ENCODE assay signal across 8 mouse cellular contexts in genomic region chr10:61695703-61696559, GRCm38 (mm10). TPM values are rescaled to one million over a fixed set of nuclear protein-coding genes. Genes with fewer than 3 reads are reported as not detected.
A peak's percentile ranks its signal among the peaks of the same experiment; 100 is the strongest.
DNase-seq lines count a peak whose midpoint lies in the region; ATAC-seq and TF ChIP-seq lines count a peak whose summit lies in the region.

No protein-coding gene starts in this region.

- peak overlapping the region; percentile 98 for H3K4me3 ChIP-seq in hindbrain, embryonic 14.5 days (replicated peaks; ENCODE audit: low read length)
- peak overlapping the region; percentile 85 for H3K4me3 ChIP-seq in liver, embryonic 16.5 days (ENCODE audit: low read depth, low read length)
- peak overlapping the region; percentile 85 for H3K4me3 ChIP-seq in spleen, adult 2 months (ENCODE audit: extremely low read depth, insufficient read depth, insufficient read length)

- no peak for TF ChIP-seq POLR2A in spleen, adult 2 months (IDR thresholded peaks at IDR 0.05; ENCODE audit: low read depth, low read length)

- H3K36me3 ChIP-seq in hindbrain, embryonic 14.5 days (replicated peaks; ENCODE audit: control insufficient read depth, insufficient read depth) = peaks cover 33% of the 10 kb centered on the region
- H3K36me3 ChIP-seq in liver, embryonic 16.5 days (ENCODE audit: control insufficient read depth, insufficient read depth) = peaks cover 13% of the 10 kb centered on the region
- H3K36me3 ChIP-seq in spleen, adult 2 months (ENCODE audit: control insufficient read depth, insufficient read depth, low read length) = peaks cover 11% of the 10 kb centered on the region

- peak; percentile 30 for DNase-seq in gastrocnemius, postnatal 14 days
- no peak for DNase-seq in gastrocnemius, postnatal 36 days
- peak; percentile 64 for DNase-seq in CD4-positive helper T cell, adult 2 months (ENCODE audit: low read depth, low spot score)
- no peak for DNase-seq in hindbrain, embryonic 14.5 days (ENCODE audit: low spot score)
- peak in 1 of 2 experiments; percentile 10 for DNase-seq in spleen, adult 2 months (ENCODE audit: low read depth in 1 of 2, low spot score in 2 of 2)
- no peak for DNase-seq in cerebellum, adult 11 months

- 0 out of 2 replicates have a peak, but pooled peaks have one; percentile 4 for ATAC-seq in common myeloid progenitor, adult 5-6 weeks (replicated peaks; ENCODE audit: low read depth, poor library complexity, severe bottlenecking)
- peak; percentile 64; the same call in 1 of the 2 replicates for ATAC-seq in hindbrain, embryonic 14.5 days (ENCODE audit: low FRiP score)
- peak; percentile 37 for ATAC-seq in liver, embryonic 16.5 days (ENCODE audit: low read depth)

- peak overlapping the region; percentile 79 for H3K9ac ChIP-seq in hindbrain, embryonic 14.5 days
- peak overlapping the region; percentile 75 for H3K9ac ChIP-seq in liver, embryonic 16.5 days (ENCODE audit: low read depth, low read length)

- peak overlapping the region; percentile 59; the same call in 1 of the 2 replicates for H3K27ac ChIP-seq in hindbrain, embryonic 14.5 days
- H3K27ac ChIP-seq in liver, embryonic 16.5 days (ENCODE audit: low read length) = peak overlapping the region; percentile 56; the same call in 1 of the 2 replicates
- H3K27ac ChIP-seq in spleen, adult 2 months (ENCODE audit: insufficient read depth, low read length) = peak overlapping the region; percentile 19

- peak overlapping the region; percentile 100 for H3K4me2 ChIP-seq in hindbrain, embryonic 14.5 days (replicated peaks)
- H3K4me2 ChIP-seq in liver, embryonic 16.5 days (ENCODE audit: low read depth, low read length) = peak overlapping the region; percentile 98

- no peaks in the 10 kb centered on the region for H3K27me3 ChIP-seq in hindbrain, embryonic 14.5 days (ENCODE audit: control insufficient read depth, insufficient read depth, low read length)
- H3K27me3 ChIP-seq in liver, embryonic 16.5 days (ENCODE audit: control insufficient read depth, insufficient read depth, low read depth, low read length) = no peaks in the 10 kb centered on the region
- no peaks in the 10 kb centered on the region for H3K27me3 ChIP-seq in spleen, adult 2 months (ENCODE audit: control insufficient read depth, insufficient read depth, low read length)

- H3K4me1 ChIP-seq in hindbrain, embryonic 14.5 days (replicated peaks; ENCODE audit: control insufficient read depth, insufficient read depth, low read length) = peaks cover 17% of the 10 kb centered on the region
- peaks cover 17% of the 10 kb centered on the region for H3K4me1 ChIP-seq in liver, embryonic 16.5 days (ENCODE audit: control insufficient read depth, low read depth, low read length)
- H3K4me1 ChIP-seq in spleen, adult 2 months (ENCODE audit: control insufficient read depth, insufficient read depth, insufficient read length) = peaks cover 14% of the 10 kb centered on the region

- WGBS in hindbrain, embryonic 14.5 days = under 1% methylated on average over 97 of the region's 111 CpGs
- WGBS in liver, embryonic 16.5 days (ENCODE audit: insufficient replicate concordance) = under 1% methylated on average over 95 of the region's 111 CpGs
- WGBS in spleen, adult 2 months = 1% methylated on average over 105 of the region's 111 CpGs

- TF ChIP-seq CTCF in spleen, adult 2 months (IDR thresholded peaks at IDR 0.05; ENCODE audit: extremely low read depth, insufficient read depth, insufficient read length, insufficient replicate concordance) = no peak

- no peaks in the 10 kb centered on the region for H3K9me3 ChIP-seq in hindbrain, embryonic 14.5 days (ENCODE audit: control insufficient read depth, low read length)
- no peaks in the 10 kb centered on the region for H3K9me3 ChIP-seq in liver, embryonic 16.5 days (replicated peaks; ENCODE audit: control insufficient read depth, low read length)

- intact Hi-C loops in gastrocnemius, postnatal 14 days (cut with DNase I; ENCODE audit: low total_unique reads) = no loop called here
- intact Hi-C loops in gastrocnemius, postnatal 36 days (cut with DNase I) = no loop called here

RNA-seq across cellular contexts. Expression of gene Tysnd1, which starts 0.6 kb away (rescaled TPM):
- total RNA-seq in gastrocnemius, postnatal 14 days (2021) = 10 to 100 TPM; 11.8 to 14.3 TPM
- total RNA-seq in gastrocnemius, postnatal 36 days (2021) = 10 to 100 TPM in 1 of 2 experiments, 1 to 10 TPM in 1; 10.0 to 10.7 TPM
- 20.1 and 31.0 TPM in 2 replicates for total RNA-seq in common myeloid progenitor, adult 5-6 weeks (2017)
- polyA plus RNA-seq in hindbrain, embryonic 14.5 days (2014; fragmentation: Nextera tagmentation; extraction: Ambion mirVana) = 32.0 and 32.1 TPM in 2 replicates
- polyA plus RNA-seq in liver, embryonic 16.5 days (2015; fragmentation: Nextera tagmentation; extraction: Ambion mirVana) = 10.7 and 12.8 TPM in 2 replicates
- 43.2 and 67.7 TPM in 2 replicates for polyA plus RNA-seq in spleen, adult 2 months (2012; rRNA removed)

RNA-seq across cellular contexts. Expression of gene Sar1a, which starts 15.8 kb away (rescaled TPM):
- 100 to 1,000 TPM; 100 to 114 TPM for total RNA-seq in gastrocnemius, postnatal 14 days (2021)
- total RNA-seq in gastrocnemius, postnatal 36 days (2021) = 100 to 1,000 TPM; 102 to 112 TPM
- total RNA-seq in common myeloid progenitor, adult 5-6 weeks (2017) = 106 and 111 TPM in 2 replicates
- polyA plus RNA-seq in hindbrain, embryonic 14.5 days (2014; fragmentation: Nextera tagmentation; extraction: Ambion mirVana) = 211 and 230 TPM in 2 replicates
- 66.6 and 67.0 TPM in 2 replicates for polyA plus RNA-seq in liver, embryonic 16.5 days (2015; fragmentation: Nextera tagmentation; extraction: Ambion mirVana)
- 29.7 and 42.7 TPM in 2 replicates for polyA plus RNA-seq in spleen, adult 2 months (2012; rRNA removed)

RNA-seq across cellular contexts. Expression of gene Aifm2, which starts 19.1 kb away (rescaled TPM):
- total RNA-seq in gastrocnemius, postnatal 14 days (2021) = 10 to 100 TPM; 11.5 to 12.9 TPM
- 10 to 100 TPM; 12.5 to 17.2 TPM for total RNA-seq in gastrocnemius, postnatal 36 days (2021)
- 2.7 and 5.0 TPM in 2 replicates for total RNA-seq in common myeloid progenitor, adult 5-6 weeks (2017)
- 11.9 and 12.3 TPM in 2 replicates for polyA plus RNA-seq in hindbrain, embryonic 14.5 days (2014; fragmentation: Nextera tagmentation; extraction: Ambion mirVana)
- 5.6 and 6.0 TPM in 2 replicates for polyA plus RNA-seq in liver, embryonic 16.5 days (2015; fragmentation: Nextera tagmentation; extraction: Ambion mirVana)
- polyA plus RNA-seq in spleen, adult 2 months (2012; rRNA removed) = 3.6 and 4.2 TPM in 2 replicates

RNA-seq across cellular contexts. Expression of gene Ppa1, which starts 47.6 kb away (rescaled TPM):
- total RNA-seq in gastrocnemius, postnatal 14 days (2021) = 10 to 100 TPM; 36.6 to 39.8 TPM
- 10 to 100 TPM; 48.9 to 54.0 TPM for total RNA-seq in gastrocnemius, postnatal 36 days (2021)
- 152 and 159 TPM in 2 replicates for total RNA-seq in common myeloid progenitor, adult 5-6 weeks (2017)
- 191 and 213 TPM in 2 replicates for polyA plus RNA-seq in hindbrain, embryonic 14.5 days (2014; fragmentation: Nextera tagmentation; extraction: Ambion mirVana)
- polyA plus RNA-seq in liver, embryonic 16.5 days (2015; fragmentation: Nextera tagmentation; extraction: Ambion mirVana) = 84.5 and 88.1 TPM in 2 replicates
- 8.2 and 9.5 TPM in 2 replicates for polyA plus RNA-seq in spleen, adult 2 months (2012; rRNA removed)

Comparison
In these comparisons a context has a peak if more than half of its experiments do, and no peak if none do; other contexts are left out.
1. DNase-seq: peak in gastrocnemius, postnatal 14 days (single experiment) and CD4-positive helper T cell, adult 2 months (single experiment); none in gastrocnemius, postnatal 36 days (0 of 2), hindbrain, embryonic 14.5 days (single experiment) and cerebellum, adult 11 months (single experiment).
2. ATAC-seq: peak in every context shown above with its lines; median percentile 64 in hindbrain, embryonic 14.5 days; 37 in liver, embryonic 16.5 days; 4 in common myeloid progenitor, adult 5-6 weeks.
3. Peak in every context shown above with its lines, with median percentiles within 50 percentile points of each other: H3K27ac ChIP-seq and H3K4me3 ChIP-seq.